Mouse (Mus musculus): ENCODE data around the gene Ehbp1. TPM values are rescaled to one million over a fixed set of nuclear protein-coding genes. Genes with fewer than 3 reads are reported as not detected.

Gene Ehbp1
- polyA plus RNA-seq, 1 experiment from 2014 or later: 3.9 TPM

- no peaks in the 10 kb centered on the region for H3K36me3 ChIP-seq (ENCODE audit: insufficient read depth, low read length)
- 50% methylated on average over 1 of the region's 1 CpGs for WGBS
Measured at GRCm38 (mm10) chr11:22206611-22207010, 135.5 kb downstream of the Ehbp1 start.

DNA sequence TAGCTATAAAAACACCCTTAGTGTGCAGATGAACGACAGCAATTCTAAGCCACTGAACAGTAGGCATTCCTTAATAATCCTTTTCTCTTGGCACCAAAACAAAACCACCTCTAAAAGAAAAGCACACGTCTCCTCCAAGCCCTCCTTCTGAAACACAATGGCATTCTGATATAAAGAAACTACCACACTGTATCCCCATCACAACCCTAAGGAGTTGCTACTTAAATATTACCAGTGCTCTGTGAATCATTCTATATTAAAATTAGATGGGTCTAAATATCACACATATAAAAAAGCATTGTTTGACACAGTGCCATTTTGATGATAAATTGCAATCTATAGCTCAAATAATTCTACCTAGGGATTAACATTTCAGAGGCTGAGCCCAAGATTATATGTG lies 135.9 kb downstream of the Ehbp1 start:
- Histone ChIP-seq H3K27me3 (ENCODE audit: insufficient read depth, low read length) (no peaks in the 10 kb centered on the region), H3K27ac (no peak overlapping the region), H3K4me2 (ENCODE audit: low read length) (no peak overlapping the region), H3K9ac (ENCODE audit: low read depth, low read length) (no peak overlapping the region), H3K4me3 (replicated peaks; ENCODE audit: low read depth, low read length) (no peak overlapping the region), H3K36me3 (ENCODE audit: insufficient read depth, low read length) (no peaks in the 10 kb centered on the region), H3K4me1 (replicated peaks; ENCODE audit: insufficient read depth, low read length) (no peaks in the 10 kb centered on the region), H3K9me3 (replicated peaks; ENCODE audit: low read length) (no peaks in the 10 kb centered on the region)
- TF ChIP-seq CTCF (IDR thresholded peaks at IDR 0.05; ENCODE audit: low read depth): no peak
- DNase-seq (ENCODE audit: low spot score) (no peak), ATAC-seq (replicated peaks; ENCODE audit: low FRiP score, low read depth) (no peak)
- 59% methylated on average over 2 of the region's 2 CpGs for WGBS

More at GRCm38 (mm10) chr11:22206611-22207010, 135.5 kb downstream of the Ehbp1 start:
- Histone ChIP-seq H3K27me3 (ENCODE audit: insufficient read depth, low read length) (no peaks in the 10 kb centered on the region), H3K9me3 (replicated peaks; ENCODE audit: low read length) (no peaks in the 10 kb centered on the region), H3K4me1 (replicated peaks; ENCODE audit: insufficient read depth, low read length) (no peaks in the 10 kb centered on the region), H3K4me3 (replicated peaks; ENCODE audit: low read depth, low read length) (no peak overlapping the region), H3K27ac (no peak overlapping the region), H3K4me2 (ENCODE audit: low read length) (no peak overlapping the region), H3K9ac (ENCODE audit: low read depth, low read length) (no peak overlapping the region)
- DNase-seq (ENCODE audit: low spot score) (peak; percentile 52), ATAC-seq (replicated peaks; ENCODE audit: low FRiP score, low read depth) (no peak)
- TF ChIP-seq CTCF (IDR thresholded peaks at IDR 0.05; ENCODE audit: low read depth): peak; percentile 64

DNA sequence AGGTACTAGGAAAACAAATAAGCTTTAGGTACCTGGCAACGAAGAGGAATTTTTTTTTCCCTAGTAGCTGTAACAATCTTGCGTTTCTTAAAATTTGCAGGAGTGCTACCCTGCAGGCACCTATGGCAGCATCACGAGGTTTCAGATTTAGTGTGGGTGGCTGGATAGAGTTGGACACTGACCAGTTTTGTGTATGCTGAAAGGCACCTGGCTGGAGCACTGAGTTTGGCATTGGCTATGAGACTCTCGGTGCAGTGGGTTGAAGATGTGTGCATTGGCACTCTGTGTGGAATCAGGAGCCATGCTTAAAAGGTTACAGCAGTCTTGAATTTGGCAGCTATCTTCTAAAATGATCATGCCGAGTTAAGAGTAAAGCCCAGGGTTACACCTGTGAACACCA lies 138.7 kb downstream of the Ehbp1 start:
- Histone ChIP-seq H3K27ac (no peak overlapping the region), H3K36me3 (ENCODE audit: insufficient read depth, low read length) (no peaks in the 10 kb centered on the region), H3K27me3 (ENCODE audit: insufficient read depth, low read length) (no peaks in the 10 kb centered on the region), H3K9me3 (replicated peaks; ENCODE audit: low read length) (no peaks in the 10 kb centered on the region), H3K4me2 (ENCODE audit: low read length) (no peak overlapping the region), H3K4me3 (replicated peaks; ENCODE audit: low read depth, low read length) (no peak overlapping the region), H3K9ac (ENCODE audit: low read depth, low read length) (no peak overlapping the region), H3K4me1 (replicated peaks; ENCODE audit: insufficient read depth, low read length) (peaks cover under 1% of the 10 kb centered on the region; the same call in 1 of the 2 replicates)
- no peak for TF ChIP-seq CTCF (IDR thresholded peaks at IDR 0.05; ENCODE audit: low read depth)
- ATAC-seq (replicated peaks; ENCODE audit: low FRiP score, low read depth): no peak
- no peak for DNase-seq (ENCODE audit: low spot score)
- 93% methylated on average over 5 of the region's 5 CpGs for WGBS

DNA sequence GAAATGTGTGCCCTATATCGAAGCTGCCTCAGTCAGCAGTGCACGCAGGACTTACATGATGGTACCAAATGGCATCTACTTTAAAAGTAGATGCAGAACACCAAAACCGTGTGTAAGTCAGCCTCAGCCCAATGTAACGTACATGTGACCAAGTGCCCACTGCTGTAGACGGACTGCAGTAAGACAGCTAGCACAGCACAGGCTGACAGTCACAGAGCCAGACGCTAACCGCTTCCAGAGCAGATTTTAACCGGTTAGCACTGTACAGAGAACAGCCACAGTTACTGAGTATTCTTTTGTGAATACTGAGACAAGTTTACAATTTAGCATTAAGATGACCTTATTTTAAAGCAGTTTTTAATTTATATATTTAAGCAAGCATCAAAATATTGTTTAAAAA lies 141.0 kb downstream of the Ehbp1 start:
- 90% methylated on average over 8 of the region's 8 CpGs for WGBS
- ATAC-seq (replicated peaks; ENCODE audit: low FRiP score, low read depth): no peak
- TF ChIP-seq CTCF (IDR thresholded peaks at IDR 0.05; ENCODE audit: low read depth): no peak

GRCm38 (mm10) chr11:22199881-22200280 lies 142.2 kb downstream of the Ehbp1 start:
- Histone ChIP-seq H3K9ac (ENCODE audit: low read depth, low read length) (no peak overlapping the region), H3K4me2 (ENCODE audit: low read length) (no peak overlapping the region), H3K27me3 (ENCODE audit: insufficient read depth, low read length) (no peaks in the 10 kb centered on the region), H3K4me1 (replicated peaks; ENCODE audit: insufficient read depth, low read length) (peaks cover 5% of the 10 kb centered on the region; the same call in 1 of the 2 replicates), H3K27ac (no peak overlapping the region), H3K9me3 (replicated peaks; ENCODE audit: low read length) (no peaks in the 10 kb centered on the region), H3K36me3 (ENCODE audit: insufficient read depth, low read length) (no peaks in the 10 kb centered on the region), H3K4me3 (replicated peaks; ENCODE audit: low read depth, low read length) (no peak overlapping the region)
- no peak for DNase-seq (ENCODE audit: low spot score)
- no peak for ATAC-seq (replicated peaks; ENCODE audit: low FRiP score, low read depth)
- WGBS: 54% methylated on average over 3 of the region's 3 CpGs
- TF ChIP-seq CTCF (IDR thresholded peaks at IDR 0.05; ENCODE audit: low read depth): no peak

More for the DNA sequence above, 141.0 kb downstream of the Ehbp1 start:
- Histone ChIP-seq H3K9ac (ENCODE audit: low read depth, low read length) (no peak overlapping the region), H3K4me2 (ENCODE audit: low read length) (no peak overlapping the region), H3K4me1 (replicated peaks; ENCODE audit: insufficient read depth, low read length) (peaks cover 5% of the 10 kb centered on the region; the same call in 1 of the 2 replicates), H3K4me3 (replicated peaks; ENCODE audit: low read depth, low read length) (no peak overlapping the region), H3K9me3 (replicated peaks; ENCODE audit: low read length) (no peaks in the 10 kb centered on the region), H3K27ac (no peak overlapping the region), H3K27me3 (ENCODE audit: insufficient read depth, low read length) (no peaks in the 10 kb centered on the region), H3K36me3 (ENCODE audit: insufficient read depth, low read length) (no peaks in the 10 kb centered on the region)
- no peak for DNase-seq (ENCODE audit: low spot score)

GRCm38 (mm10) chr11:22198406-22198805 lies 143.7 kb downstream of the Ehbp1 start:
- Histone ChIP-seq H3K4me3 (replicated peaks; ENCODE audit: low read depth, low read length) (no peak overlapping the region), H3K27me3 (ENCODE audit: insufficient read depth, low read length) (no peaks in the 10 kb centered on the region), H3K9me3 (replicated peaks; ENCODE audit: low read length) (no peaks in the 10 kb centered on the region), H3K4me1 (replicated peaks; ENCODE audit: insufficient read depth, low read length) (peaks cover 5% of the 10 kb centered on the region; the same call in 1 of the 2 replicates), H3K36me3 (ENCODE audit: insufficient read depth, low read length) (no peaks in the 10 kb centered on the region), H3K9ac (ENCODE audit: low read depth, low read length) (no peak overlapping the region), H3K27ac (no peak overlapping the region), H3K4me2 (ENCODE audit: low read length) (no peak overlapping the region)
- no peak for DNase-seq (ENCODE audit: low spot score)
- ATAC-seq (replicated peaks; ENCODE audit: low FRiP score, low read depth): no peak
- no peak for TF ChIP-seq CTCF (IDR thresholded peaks at IDR 0.05; ENCODE audit: low read depth)
- 32% methylated on average over 6 of the region's 6 CpGs for WGBS

- no peak overlapping the region for H3K4me2 ChIP-seq (ENCODE audit: low read length)
- WGBS: 54% methylated on average over 6 of the region's 6 CpGs
Measured at GRCm38 (mm10) chr11:22197935-22198334, 144.2 kb downstream of the Ehbp1 start.

More at GRCm38 (mm10) chr11:22197935-22198334, 144.2 kb downstream of the Ehbp1 start:
- Histone ChIP-seq H3K9me3 (replicated peaks; ENCODE audit: low read length) (no peaks in the 10 kb centered on the region), H3K36me3 (ENCODE audit: insufficient read depth, low read length) (no peaks in the 10 kb centered on the region), H3K27ac (no peak overlapping the region), H3K9ac (ENCODE audit: low read depth, low read length) (no peak overlapping the region), H3K4me3 (replicated peaks; ENCODE audit: low read depth, low read length) (no peak overlapping the region), H3K27me3 (ENCODE audit: insufficient read depth, low read length) (no peaks in the 10 kb centered on the region), H3K4me1 (replicated peaks; ENCODE audit: insufficient read depth, low read length) (peaks cover 5% of the 10 kb centered on the region; the same call in 1 of the 2 replicates)
- DNase-seq (ENCODE audit: low spot score) (no peak), ATAC-seq (replicated peaks; ENCODE audit: low FRiP score, low read depth) (no peak)
- TF ChIP-seq CTCF (IDR thresholded peaks at IDR 0.05; ENCODE audit: low read depth): no peak

All from kidney, postnatal 0 days (tissue).